8 mouse cellular contexts compared by ENCODE assay signal in the genomic region with DNA sequence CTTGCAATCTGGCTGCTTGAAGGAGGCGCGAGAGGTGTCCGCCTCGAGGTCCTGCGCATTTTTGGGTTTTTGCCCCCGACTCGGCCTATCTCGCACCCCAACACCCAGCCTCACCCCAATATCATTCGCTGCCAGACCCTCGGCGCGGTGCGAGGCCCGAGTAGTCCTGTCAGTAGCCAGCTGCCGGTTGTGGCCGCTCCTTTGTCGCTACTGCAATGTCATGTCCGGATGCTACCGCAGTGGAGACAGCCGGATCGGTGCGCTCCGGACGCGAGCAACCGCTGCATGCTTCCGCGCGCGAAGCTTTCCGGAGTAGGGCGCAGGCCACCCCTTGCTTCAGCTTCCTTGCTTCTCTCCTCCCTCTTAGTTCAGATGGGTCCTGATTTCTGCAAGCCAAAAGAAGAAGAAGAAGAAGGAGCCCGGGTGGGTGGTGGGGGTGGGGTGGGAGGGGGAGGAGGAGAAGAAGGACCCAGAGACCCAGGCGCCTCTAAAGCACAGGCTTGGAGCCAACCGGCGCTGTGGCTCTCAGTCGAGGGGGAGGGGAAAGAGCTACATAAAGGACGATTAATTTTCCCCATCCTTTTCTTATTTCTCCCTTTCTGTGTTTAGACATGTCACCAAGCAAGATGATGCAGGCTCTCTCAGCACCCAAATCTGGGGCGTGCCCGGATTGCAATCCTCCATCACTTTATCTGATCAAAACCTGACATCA. TPM values are rescaled to one million over a fixed set of nuclear protein-coding genes. Genes with fewer than 3 reads are reported as not detected.
DNase-seq lines count a peak whose midpoint lies in the region; ATAC-seq lines count a peak whose summit lies in the region.

No protein-coding gene starts in this region.

- peak overlapping the region; percentile 91 for H3K9ac ChIP-seq in forebrain, embryonic 11.5 days (ENCODE audit: low read length)

- H3K4me1 ChIP-seq in brown adipose tissue, adult 24 weeks (ENCODE audit: control insufficient read depth, insufficient read depth, insufficient read length, low read length): no peaks in the 10 kb centered on the region
- no peaks in the 10 kb centered on the region; the same call in 1 of the 2 replicates for H3K4me1 ChIP-seq in forebrain, embryonic 11.5 days (replicated peaks; ENCODE audit: control insufficient read depth, insufficient read depth, low read length)

- WGBS in forebrain, embryonic 11.5 days: 1% methylated on average over 39 of the region's 40 CpGs

- H3K27me3 ChIP-seq in forebrain, embryonic 11.5 days (ENCODE audit: control insufficient read depth, insufficient read depth, low read length): no peaks in the 10 kb centered on the region

- H3K36me3 ChIP-seq in forebrain, embryonic 11.5 days (ENCODE audit: control insufficient read depth, insufficient read depth, low read length): no peaks in the 10 kb centered on the region

- peak overlapping the region; percentile 69 for H3K4me3 ChIP-seq in brown adipose tissue, adult 24 weeks (ENCODE audit: insufficient read depth, low read depth, low read length)
- peak overlapping the region; percentile 79 for H3K4me3 ChIP-seq in forebrain, embryonic 11.5 days (ENCODE audit: low read depth, low read length)

- peak; percentile 89 for DNase-seq in 416B (ENCODE audit: low read depth)
- DNase-seq in forebrain, embryonic 11.5 days (ENCODE audit: low spot score): peak; percentile 82
- DNase-seq in heart, postnatal 10 days: peak; percentile 63 to 70
- peak; percentile 46 to 56 for DNase-seq in layer of hippocampus, postnatal 14 days (ENCODE audit: low spot score in 2 of 2)
- DNase-seq in lung, postnatal 10 days: peak; percentile 61
- peak; percentile 20 for DNase-seq in ovary, postnatal 14 days (ENCODE audit: low spot score)
- peak; percentile 28 to 49 for DNase-seq in thymus, postnatal 10 days (ENCODE audit: low spot score in 2 of 2)

- ATAC-seq in forebrain, embryonic 11.5 days (replicated peaks; ENCODE audit: low FRiP score): peak; percentile 63

- peak overlapping the region; percentile 69 for H3K4me2 ChIP-seq in forebrain, embryonic 11.5 days (ENCODE audit: low read depth, low read length, severe bottlenecking)

- H3K27ac ChIP-seq in brown adipose tissue, adult 24 weeks (replicated peaks; ENCODE audit: low read depth, low read length): peak overlapping the region; percentile 79
- no peak overlapping the region for H3K27ac ChIP-seq in forebrain, embryonic 11.5 days (ENCODE audit: low read depth, low read length)

- intact Hi-C loops in heart, postnatal 10 days (cut with DNase I): loop anchor here (2.0 to 10.0 kb wide), 4 partner anchors 57 to 587 kb away; no protein-coding TSS in a partner anchor

- no peaks in the 10 kb centered on the region for H3K9me3 ChIP-seq in forebrain, embryonic 11.5 days (ENCODE audit: control insufficient read depth, low read length)

RNA-seq across cellular contexts. Expression of gene Tnfrsf21, which starts 1.1 kb away (rescaled TPM):
- 4.4 and 7.8 TPM in 2 replicates for polyA plus RNA-seq in brown adipose tissue, adult 24 weeks (2012; ENCODE audit: insufficient read depth, insufficient read length, missing spikeins)
- 33.4 and 35.3 TPM in 2 replicates for polyA plus RNA-seq in forebrain, embryonic 11.5 days (2014; fragmentation: Nextera tagmentation; extraction: Ambion mirVana)
- 10 to 100 TPM; 16.0 to 20.2 TPM for total RNA-seq in heart, postnatal 10 days (2021)
- total RNA-seq in layer of hippocampus, postnatal 14 days (2021): 100 to 1,000 TPM; 108 to 113 TPM

Comparison
In these comparisons a context has a peak if more than half of its experiments do, and no peak if none do; other contexts are left out.
1. DNase-seq: peak in every context shown above with its lines; median percentile 89 in 416B; 82 in forebrain, embryonic 11.5 days; 66 in heart, postnatal 10 days; 61 in lung, postnatal 10 days; 51 in layer of hippocampus, postnatal 14 days; 38 in thymus, postnatal 10 days; 20 in ovary, postnatal 14 days.
2. RNA of gene Tnfrsf21, which starts 1.1 kb away (total RNA-seq): 108 to 113 TPM in layer of hippocampus, postnatal 14 days; 16.0 to 20.2 TPM in heart, postnatal 10 days; every median in the first group is over 4 times any median in the second.